Mouse (Mus musculus) cerebellum, adult 18-20 months (tissue): ENCODE data around the gene Gm4871.
"Not testable (repeated sequence)": the region's sequence is repeated elsewhere in the genome, so short reads cannot be mapped to it uniquely, and the experiment has no call there.

Experiments used
- DNase-seq, 2 experiments: peaks; one replicate each; pipeline ENCODE4 v3.0.0; 2021

Gm4871 gene

GRCm38 (mm10) chr5:145032391-145032790 is at the start of gene Gm4871:
TSS of gene Gm4871 (minus strand) at chr5:145032754.
- not testable (repeated sequence) for DNase-seq

GRCm38 (mm10) chr5:145081866-145082613 is 49.5 kb upstream of the Gm4871 start:
- DNase-seq = no peak

- no peak for DNase-seq
These were observed 42.5 kb upstream of the Gm4871 start for GRCm38 (mm10) chr5:145075081-145075480.

GRCm38 (mm10) chr5:145071342-145071741 is 38.8 kb upstream of the Gm4871 start:
- DNase-seq = no peak

- peak; percentile 67 to 76 for DNase-seq
These were observed 37.2 kb upstream of the Gm4871 start for GRCm38 (mm10) chr5:145069707-145070106.

GRCm38 (mm10) chr5:145068863-145069262 is 36.3 kb upstream of the Gm4871 start:
- no peak for DNase-seq

- DNase-seq = no peak
These were observed 32.3 kb upstream of the Gm4871 start for GRCm38 (mm10) chr5:145064765-145065340.

- DNase-seq = no peak
These were observed 27.0 kb upstream of the Gm4871 start for GRCm38 (mm10) chr5:145059524-145059923.

- no peak for DNase-seq
These were observed 26.2 kb upstream of the Gm4871 start for GRCm38 (mm10) chr5:145058722-145059121.

- DNase-seq = no peak
These were observed 25.4 kb upstream of the Gm4871 start for GRCm38 (mm10) chr5:145057907-145058306.

- DNase-seq = not testable (repeated sequence)
These were observed 21.6 kb upstream of the Gm4871 start for GRCm38 (mm10) chr5:145054187-145054586.

GRCm38 (mm10) chr5:145042690-145043089 is 10.1 kb upstream of the Gm4871 start, which contains the start of gene 1700018F24Rik:
TSS of gene 1700018F24Rik (plus strand) at chr5:145042990.
- not testable (repeated sequence) for DNase-seq

- DNase-seq = peak in 1 of 2 experiments; percentile 1
These were observed 9.1 kb upstream of the Gm4871 start for GRCm38 (mm10) chr5:145041628-145042027.

GRCm38 (mm10) chr5:145030476-145030875 is 2.1 kb downstream of the Gm4871 start:
- not testable (repeated sequence) for DNase-seq

- DNase-seq = not testable (repeated sequence)
These were observed 11.8 kb downstream of the Gm4871 start for GRCm38 (mm10) chr5:145020712-145021111.

- DNase-seq = not testable (repeated sequence)
These were observed 12.3 kb downstream of the Gm4871 start for GRCm38 (mm10) chr5:145020254-145020653.

GRCm38 (mm10) chr5:145016761-145017160 is 15.8 kb downstream of the Gm4871 start:
- DNase-seq = not testable (repeated sequence)

GRCm38 (mm10) chr5:145014278-145014677 is 18.3 kb downstream of the Gm4871 start:
- DNase-seq = no peak

GRCm38 (mm10) chr5:145008878-145009659 is 23.5 kb downstream of the Gm4871 start:
- DNase-seq = no peak

- no peak for DNase-seq
These were observed 27.0 kb downstream of the Gm4871 start for GRCm38 (mm10) chr5:145005596-145005995.

GRCm38 (mm10) chr5:145004495-145004894 is 28.1 kb downstream of the Gm4871 start:
- DNase-seq = no peak

GRCm38 (mm10) chr5:145003362-145003761 is 29.2 kb downstream of the Gm4871 start:
- no peak for DNase-seq

GRCm38 (mm10) chr5:144998491-144998890 is 34.1 kb downstream of the Gm4871 start:
- no peak for DNase-seq
